Mouse (Mus musculus): ENCODE results near the gene Rasgrf1.
"Not testable (repeated sequence)": the region's sequence is repeated elsewhere in the genome, so short reads cannot be mapped to it uniquely, and the experiment has no call there.

Gene Rasgrf1

GRCm38 (mm10) chr9:90036313-90036712, 126.6 kb downstream of the Rasgrf1 start:
- DNase-seq (ENCODE audit: low spot score in 2 of 2): no peak

- no peak for DNase-seq (ENCODE audit: low spot score in 2 of 2)
Measured at GRCm38 (mm10) chr9:90038535-90038934, 128.8 kb downstream of the Rasgrf1 start.

- DNase-seq (ENCODE audit: low spot score in 2 of 2): no peak
Measured at GRCm38 (mm10) chr9:90040916-90041315, 131.2 kb downstream of the Rasgrf1 start.

- no peak for DNase-seq (ENCODE audit: low spot score in 2 of 2)
Measured at GRCm38 (mm10) chr9:90041556-90041955, 131.8 kb downstream of the Rasgrf1 start.

- DNase-seq (ENCODE audit: low spot score in 2 of 2): not testable (repeated sequence)
Measured at GRCm38 (mm10) chr9:90042906-90043305, 133.2 kb downstream of the Rasgrf1 start.

- no peak for DNase-seq (ENCODE audit: low spot score in 2 of 2)
Measured at GRCm38 (mm10) chr9:90045191-90045590, 135.5 kb downstream of the Rasgrf1 start.

GRCm38 (mm10) chr9:90047937-90048627, 138.4 kb downstream of the Rasgrf1 start:
- no peak for DNase-seq (ENCODE audit: low spot score in 2 of 2)

- no peak for DNase-seq (ENCODE audit: low spot score in 2 of 2)
Measured at GRCm38 (mm10) chr9:90053852-90054251, 144.1 kb downstream of the Rasgrf1 start, which contains the start of gene Ctsh. Ctsh (plus strand) TSS chr9:90054152.

- DNase-seq (ENCODE audit: low spot score in 2 of 2): no peak
Measured at GRCm38 (mm10) chr9:90054371-90055145, 144.8 kb downstream of the Rasgrf1 start.

GRCm38 (mm10) chr9:90055409-90055808, 145.7 kb downstream of the Rasgrf1 start:
- no peak for DNase-seq (ENCODE audit: low spot score in 2 of 2)

GRCm38 (mm10) chr9:90055911-90056310, 146.2 kb downstream of the Rasgrf1 start:
- no peak for DNase-seq (ENCODE audit: low spot score in 2 of 2)

GRCm38 (mm10) chr9:90056716-90057115, 147.0 kb downstream of the Rasgrf1 start:
- DNase-seq (ENCODE audit: low spot score in 2 of 2): no peak

- DNase-seq (ENCODE audit: low spot score in 2 of 2): no peak
Measured at GRCm38 (mm10) chr9:90059828-90060573, 150.3 kb downstream of the Rasgrf1 start.

GRCm38 (mm10) chr9:90060574-90060875, 150.8 kb downstream of the Rasgrf1 start:
- no peak for DNase-seq (ENCODE audit: low spot score in 2 of 2)

GRCm38 (mm10) chr9:90060932-90061331, 151.2 kb downstream of the Rasgrf1 start:
- DNase-seq (ENCODE audit: low spot score in 2 of 2): not testable (repeated sequence)

GRCm38 (mm10) chr9:90067341-90067740, 157.6 kb downstream of the Rasgrf1 start:
- no peak for DNase-seq (ENCODE audit: low spot score in 2 of 2)

- no peak for DNase-seq (ENCODE audit: low spot score in 2 of 2)
Measured at GRCm38 (mm10) chr9:90068786-90069185, 159.1 kb downstream of the Rasgrf1 start.

GRCm38 (mm10) chr9:90069485-90069884, 159.8 kb downstream of the Rasgrf1 start:
- DNase-seq (ENCODE audit: low spot score in 2 of 2): no peak

- no peak for DNase-seq (ENCODE audit: low spot score in 2 of 2)
Measured at GRCm38 (mm10) chr9:90070174-90070573, 160.5 kb downstream of the Rasgrf1 start.

GRCm38 (mm10) chr9:90075336-90075735, 165.6 kb downstream of the Rasgrf1 start:
- no peak for DNase-seq (ENCODE audit: low spot score in 2 of 2)

GRCm38 (mm10) chr9:90076131-90076530, 166.4 kb downstream of the Rasgrf1 start:
- no peak for DNase-seq (ENCODE audit: low spot score in 2 of 2)
